Mouse (Mus musculus) left cerebral cortex, adult 2 months (tissue): ENCODE data around the gene Anapc11. TPM values are rescaled to one million over a fixed set of nuclear protein-coding genes. Genes with fewer than 3 reads are reported as not detected.

Experiments used
- DNase-seq, 2 experiments: peaks; one replicate each; pipeline ENCODE4 v3.0.0; 2021 to 2022; ENCODE audit warnings: low spot score in 2 of 2, mixed read lengths in 1 of 2; ENCODE audit errors: extremely low spot score in 1 of 2
- H3K27ac ChIP-seq: fragments of 200-600 bp; 2 replicates; pipeline ENCODE4 v1.8.1; 2022
- H3K4me3 ChIP-seq: fragments of 200-600 bp; 2 replicates; pipeline ENCODE4 v1.8.1; 2022
- CTCF ChIP-seq: fragments of 200-600 bp; IDR thresholded peaks from 2 replicates; pipeline ENCODE4 v1.8.1; 2022; ENCODE audit warnings: antibody characterized with exemption, mild to moderate bottlenecking, moderate library complexity
- intact Hi-C: fragments of 180-260 bp; cut with DNase I; formaldehyde crosslinking; loops from one replicate; pipeline ENCODE4 v1.15.1; 2025
- total RNA-seq, 2 experiments: library from RNA; stranded (reverse); gene quantifications; 2 replicates each; pipeline ENCODE4 v1.2.3; 2021

Anapc11 gene
- total RNA-seq, 2 experiments from 2014 or later: 92.9 to 93.0 TPM

DNA sequence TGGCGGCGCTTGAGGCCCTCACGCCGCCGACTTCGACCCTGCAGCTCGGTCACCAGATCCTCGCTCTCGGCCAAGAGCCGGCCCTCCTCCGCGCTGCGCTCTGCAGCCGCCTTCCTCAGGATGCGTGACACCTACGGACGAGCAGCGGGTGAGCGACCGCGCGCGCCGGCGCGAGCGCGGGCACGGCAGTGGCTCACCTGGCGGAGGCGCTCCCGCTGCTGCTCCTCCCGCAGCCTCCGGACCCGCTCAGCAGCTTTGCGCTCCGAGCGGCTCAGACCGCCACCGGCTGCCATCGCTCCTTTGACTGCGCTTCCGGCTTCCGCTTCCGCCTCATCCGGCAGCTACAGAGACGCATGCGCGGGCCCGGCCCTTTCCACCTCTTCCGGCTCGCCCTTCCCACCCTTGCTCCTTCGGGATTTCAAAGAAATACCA lies 26.5 kb downstream of the Anapc11 start:
- peak overlapping the region; percentile 89 for H3K27ac ChIP-seq
- intact Hi-C loops: loop anchor here (2.0 to 5.0 kb wide), 2 partner anchors 88 to 153 kb away; partner anchors contain the start of genes Cenpx and Lrrc45
- peak; percentile 86 for DNase-seq

DNA sequence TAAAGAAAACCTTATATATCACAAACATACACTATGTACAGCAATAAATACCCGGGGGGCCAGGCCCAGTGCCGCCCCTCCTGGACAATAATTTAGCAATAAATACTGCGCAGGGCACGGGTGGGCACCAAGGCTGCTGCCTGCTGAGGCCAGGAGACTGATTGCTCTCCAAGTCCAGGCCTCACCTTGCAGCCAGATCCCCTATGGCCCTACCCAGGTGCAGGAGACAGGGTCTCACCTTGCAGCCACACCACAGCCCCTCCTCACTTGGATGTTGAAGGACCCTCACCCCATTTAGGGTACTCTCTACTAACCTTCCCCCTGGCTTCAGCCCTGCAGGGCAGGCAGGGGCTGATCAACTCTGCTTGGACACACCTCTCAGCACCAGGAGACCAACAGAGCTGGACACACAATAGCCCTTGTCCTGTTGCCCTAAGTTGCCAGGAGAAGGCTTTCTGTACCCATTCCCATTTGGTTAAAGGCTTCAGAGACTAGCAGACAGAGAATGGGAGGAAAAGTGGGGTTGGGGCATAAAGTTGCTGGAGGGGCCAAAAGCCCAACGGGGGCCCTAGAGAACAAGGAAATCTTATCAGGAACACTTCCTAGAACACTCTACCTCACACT lies 27.0 kb downstream of the Anapc11 start, which contains the start of gene Sirt7:
Sirt7 (minus strand) TSS at position 89 of the 624 bp plus-strand sequence.
- H3K27ac ChIP-seq: peak within 1 kb of the TSS; percentile 89
- DNase-seq: no peak
- H3K4me3 ChIP-seq: peak within 1 kb of the TSS; percentile 88
- TF ChIP-seq CTCF: no peak
- intact Hi-C loops: loop anchor here (2.0 kb wide), 1 partner anchor 88 kb away; the partner anchor contains the start of genes Cenpx and Lrrc45

More for the DNA sequence above, 26.5 kb downstream of the Anapc11 start:
- no peak for TF ChIP-seq CTCF
- H3K4me3 ChIP-seq: peak overlapping the region; percentile 88

DNA sequence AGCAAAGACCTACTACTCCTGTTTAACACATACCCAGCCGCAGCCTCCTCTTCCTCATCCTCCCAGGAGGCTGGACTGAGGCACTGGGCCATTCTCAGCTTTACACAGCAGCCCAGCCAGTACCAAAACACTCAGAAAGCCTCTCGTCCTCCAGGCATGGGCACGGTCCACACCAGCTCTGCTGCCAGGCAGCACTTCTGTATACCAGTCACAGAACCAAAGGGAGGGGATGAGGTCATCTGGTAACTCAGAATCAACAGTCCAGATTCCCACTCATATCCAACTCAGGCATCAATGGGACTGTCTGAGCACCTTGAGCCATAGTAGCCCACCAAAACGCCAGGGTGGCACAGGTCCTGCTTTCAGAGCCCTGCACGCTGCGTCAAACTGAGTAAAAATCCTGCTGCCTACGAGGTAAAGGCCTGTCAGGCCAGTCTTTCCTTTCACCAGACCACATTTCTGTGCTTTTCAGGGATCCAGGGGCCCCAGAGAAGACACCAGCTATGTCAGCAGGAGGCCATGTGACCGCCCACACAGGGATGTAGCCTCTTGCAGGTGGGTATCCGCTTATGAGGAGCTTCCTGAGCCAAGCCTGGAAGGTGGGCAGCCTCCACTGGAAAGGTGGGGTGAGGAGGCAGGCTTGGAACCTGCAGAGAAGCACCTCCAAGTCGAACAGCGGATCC lies 28.7 kb downstream of the Anapc11 start:
- Histone ChIP-seq H3K27ac (no peak overlapping the region), H3K4me3 (no peak overlapping the region)
- intact Hi-C loops: no loop called here
- TF ChIP-seq CTCF: no peak
- no peak for DNase-seq

DNA sequence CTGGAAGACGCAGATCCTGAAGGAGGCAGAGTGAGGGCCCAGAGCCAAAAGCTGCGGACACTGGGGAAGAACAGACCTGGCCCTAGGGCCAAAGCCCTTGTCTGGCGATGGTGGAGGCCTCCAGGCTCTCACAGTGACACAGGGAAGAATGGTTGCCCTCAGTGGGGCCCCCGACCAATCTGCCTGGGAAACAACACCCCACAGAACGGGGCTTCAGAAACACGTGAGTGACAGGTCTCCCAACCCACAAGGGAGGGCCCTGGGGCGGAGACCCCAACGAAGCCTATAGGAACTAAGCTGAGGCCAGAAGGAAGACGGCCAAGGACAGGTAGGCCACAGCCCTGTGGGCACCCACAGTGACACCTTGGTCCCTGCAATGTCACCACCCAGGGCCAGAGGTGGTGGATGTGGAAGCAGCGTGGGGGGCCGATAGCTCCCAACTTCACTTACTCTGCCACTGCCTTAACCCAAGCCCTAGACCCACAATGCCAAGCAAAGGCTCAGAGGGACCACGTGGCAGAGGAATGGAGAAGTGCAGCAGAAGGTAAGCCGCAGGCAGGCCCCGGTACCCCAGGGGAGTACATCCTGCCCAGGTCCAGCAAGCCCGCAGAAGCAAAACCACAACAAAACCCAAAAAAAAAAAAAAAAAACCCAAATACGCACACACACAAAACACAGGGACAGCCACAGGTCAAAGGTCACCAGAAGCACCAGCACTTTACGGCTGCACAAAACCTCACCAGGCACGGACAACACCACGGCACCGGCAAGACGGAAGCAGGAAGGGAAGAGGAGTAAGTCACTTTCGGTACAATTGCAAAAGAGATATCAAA lies 29.5 kb downstream of the Anapc11 start:
- TF ChIP-seq CTCF: no peak
- no peak for DNase-seq
- Histone ChIP-seq H3K27ac (no peak overlapping the region), H3K4me3 (no peak overlapping the region)
- intact Hi-C loops: no loop called here

DNA sequence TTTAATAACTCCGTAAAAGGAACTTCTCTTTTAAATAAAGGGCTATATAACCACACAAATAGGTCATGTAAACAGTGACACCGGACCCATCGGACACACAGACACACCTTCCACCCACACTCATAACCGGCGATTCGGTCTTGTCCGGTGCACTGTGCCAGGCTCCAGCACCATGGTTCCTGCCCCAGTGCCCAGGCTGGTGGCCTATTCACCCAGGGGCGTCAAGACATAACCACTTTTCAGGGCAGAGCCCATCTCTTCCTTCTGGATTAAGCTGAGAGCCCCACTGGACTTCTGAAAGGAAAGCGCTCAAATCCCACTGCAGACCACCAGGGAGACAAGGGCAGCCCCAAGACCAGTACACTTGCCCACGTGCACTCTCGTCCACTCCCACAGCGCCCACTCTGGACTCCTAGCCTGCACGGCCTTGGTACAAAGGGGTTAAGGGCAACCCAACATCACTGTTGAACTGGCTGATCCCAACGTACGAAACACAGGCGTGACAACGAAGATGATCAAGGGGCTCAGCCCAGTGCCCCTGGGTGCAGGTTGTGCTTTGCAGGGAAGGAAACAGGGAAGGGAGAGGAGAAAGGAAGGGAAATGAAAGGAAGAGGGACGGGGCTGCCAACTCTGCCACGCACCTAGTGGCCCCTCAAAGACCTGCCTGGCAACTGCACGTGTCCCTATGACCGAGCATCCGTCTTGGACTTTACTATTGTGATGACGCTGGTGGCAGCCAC lies 30.6 kb downstream of the Anapc11 start:
- no peak for DNase-seq
- Histone ChIP-seq H3K27ac (no peak overlapping the region), H3K4me3 (no peak overlapping the region)
- intact Hi-C loops: no loop called here
- TF ChIP-seq CTCF: no peak

DNA sequence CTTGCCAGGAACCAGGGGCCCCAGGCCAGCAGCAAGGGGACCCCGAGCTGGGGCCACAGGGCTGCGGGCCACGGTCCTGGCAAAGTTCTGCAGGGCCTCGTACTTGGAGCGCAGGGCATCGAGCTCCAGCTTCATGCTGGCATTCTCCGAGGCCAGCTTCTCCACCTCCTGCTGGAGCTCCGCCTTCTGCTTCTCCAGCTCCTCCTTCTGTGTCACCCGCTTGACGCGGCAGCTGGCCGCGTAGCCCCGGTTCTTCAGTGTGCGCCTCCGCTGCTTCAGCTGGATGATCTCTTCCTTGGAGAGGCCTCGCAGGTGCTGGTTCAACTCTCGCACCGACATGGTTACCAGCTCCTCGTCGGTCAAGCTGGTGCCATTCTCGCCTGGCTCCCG lies 31.1 kb downstream of the Anapc11 start:
- TF ChIP-seq CTCF: no peak
- Histone ChIP-seq H3K27ac (peak overlapping the region; percentile 69), H3K4me3 (peak overlapping the region; percentile 14; the same call in 1 of the 2 replicates)
- intact Hi-C loops: no loop called here
- DNase-seq: no peak

DNA sequence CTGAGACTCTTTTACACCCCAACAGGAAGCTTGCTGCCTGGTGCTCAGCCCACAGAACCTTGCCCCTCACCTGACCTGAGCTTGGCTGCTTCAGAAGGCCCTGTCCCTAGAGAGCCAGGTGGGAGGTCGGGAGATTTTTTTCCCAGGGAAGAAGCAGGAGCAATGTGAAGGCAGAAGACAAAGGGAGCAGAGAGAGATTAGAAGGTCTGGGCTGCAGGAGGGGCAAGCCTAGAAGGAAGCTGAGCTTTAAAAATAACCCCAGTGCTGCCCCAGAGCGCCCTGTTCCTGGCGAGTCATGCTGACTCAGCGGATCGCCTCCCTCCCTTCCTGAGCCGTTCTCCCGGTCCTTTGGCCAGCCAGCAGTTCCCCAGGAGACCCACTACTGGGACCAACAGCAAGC lies 31.7 kb downstream of the Anapc11 start:
- intact Hi-C loops: no loop called here
- no peak for TF ChIP-seq CTCF
- DNase-seq: no peak
- peak overlapping the region; percentile 69 for H3K27ac ChIP-seq
- H3K4me3 ChIP-seq: peak overlapping the region; percentile 14; the same call in 1 of the 2 replicates

DNA sequence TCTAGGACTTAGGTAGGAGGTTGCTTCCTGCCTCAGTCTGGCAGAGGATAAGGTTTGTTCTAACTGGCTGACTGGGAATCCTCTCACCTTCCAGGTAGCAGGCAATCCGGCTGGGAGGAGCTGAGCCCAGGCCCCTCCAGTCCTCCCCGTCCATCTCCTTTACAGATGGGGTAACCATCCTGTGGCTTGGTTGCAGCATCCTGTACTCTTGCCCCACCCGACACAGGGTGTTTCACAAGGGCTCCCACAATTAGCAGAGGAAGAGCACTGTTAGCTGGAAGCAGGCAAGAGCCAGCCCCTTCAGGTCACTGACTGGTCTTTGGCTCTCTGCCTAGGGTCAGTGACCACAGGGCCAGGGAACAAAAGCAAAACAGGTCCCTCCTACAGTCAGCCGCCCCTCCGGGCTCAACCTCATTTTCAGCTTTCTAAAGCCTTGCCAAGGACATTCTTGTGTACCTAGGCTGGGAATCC lies 32.2 kb downstream of the Anapc11 start:
- peak overlapping the region; percentile 69 for H3K27ac ChIP-seq
- peak overlapping the region; percentile 14; the same call in 1 of the 2 replicates for H3K4me3 ChIP-seq
- no peak for DNase-seq
- TF ChIP-seq CTCF: no peak
- intact Hi-C loops: no loop called here

DNA sequence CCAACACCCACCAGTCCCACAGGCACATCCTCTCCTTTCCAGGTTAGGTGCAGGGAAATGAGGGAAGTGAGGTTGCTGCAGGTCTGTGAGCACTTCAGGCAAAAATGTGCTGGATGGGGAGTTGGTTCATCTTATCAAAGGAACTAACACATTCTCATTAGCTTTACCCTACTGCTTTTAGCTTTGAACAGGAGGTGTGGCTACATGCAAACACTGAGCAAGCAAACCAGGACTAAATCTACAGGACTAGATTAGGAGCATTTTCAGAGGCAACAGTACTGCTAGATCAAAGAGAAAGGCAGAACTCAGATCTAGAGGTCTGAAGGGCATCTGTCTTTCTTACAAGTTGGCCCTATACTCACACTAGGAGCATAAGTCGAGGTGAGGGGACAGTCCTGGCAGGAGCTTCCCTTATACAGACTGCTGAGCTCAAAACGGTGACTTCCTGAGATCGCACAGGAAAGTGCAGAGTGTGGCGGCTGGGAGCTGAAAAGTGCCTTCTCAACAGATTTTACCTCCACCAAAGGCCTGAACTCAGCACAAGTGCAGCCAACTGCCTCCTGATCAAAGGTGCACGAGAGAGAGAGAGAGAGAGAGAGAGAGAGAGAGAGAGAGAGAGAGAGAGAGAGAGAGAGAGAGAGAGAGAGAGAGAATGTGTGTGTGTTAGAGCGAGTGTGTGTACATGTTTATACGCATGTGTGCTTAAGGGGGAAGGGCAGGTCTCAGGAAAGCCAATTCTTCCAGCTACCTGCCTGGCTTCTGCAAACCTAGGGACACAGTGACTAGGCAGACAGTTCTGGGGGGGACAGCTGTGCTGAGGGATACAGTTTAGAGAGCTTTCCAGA lies 32.9 kb downstream of the Anapc11 start:
- Histone ChIP-seq H3K4me3 (0 out of 2 replicates have a peak overlapping the region, but pooled peaks have one; percentile 14), H3K27ac (peak overlapping the region; percentile 69)
- DNase-seq: no peak
- intact Hi-C loops: no loop called here
- TF ChIP-seq CTCF: no peak

DNA sequence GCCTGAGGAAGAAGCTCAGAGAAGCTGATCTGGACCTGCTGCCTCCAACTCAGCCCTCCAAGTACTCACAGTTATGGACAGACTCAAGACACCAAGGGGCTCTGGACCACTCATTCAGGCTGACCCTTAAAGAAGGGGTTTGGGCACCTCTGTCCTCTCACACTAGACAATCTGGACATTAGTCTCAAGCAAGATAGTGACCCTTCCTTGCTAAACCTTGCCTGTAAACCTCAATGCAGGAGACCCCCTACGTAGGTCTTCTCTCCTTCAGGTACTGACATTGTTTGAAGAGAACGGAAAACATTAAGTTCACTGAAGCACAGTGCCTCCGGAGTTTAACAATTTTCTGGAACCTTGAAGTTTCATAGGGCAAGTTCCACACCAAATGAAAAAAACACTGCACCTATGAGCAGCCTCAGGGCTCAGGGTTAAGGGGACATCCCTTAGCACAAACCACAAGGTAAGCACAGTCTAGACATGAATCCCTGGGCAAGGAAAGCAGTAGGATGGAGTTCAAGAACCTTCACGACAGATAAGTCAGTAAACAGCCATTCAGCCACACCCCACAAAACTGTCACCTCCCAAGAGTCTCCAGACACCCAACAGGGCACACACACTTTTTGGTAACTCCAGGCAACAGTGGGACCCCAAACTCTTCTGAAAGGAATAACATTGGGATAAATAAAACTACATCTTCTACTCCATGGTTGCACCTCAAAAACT lies 33.7 kb downstream of the Anapc11 start:
- peak overlapping the region; percentile 93; the same call in 1 of the 2 replicates for H3K27ac ChIP-seq
- TF ChIP-seq CTCF: no peak
- no peak for DNase-seq
- intact Hi-C loops: no loop called here
- H3K4me3 ChIP-seq: peak overlapping the region; percentile 96
